Mouse (Mus musculus) thymus, postnatal 0 days (tissue): ENCODE results near the gene Iqcb1. TPM values are rescaled to one million over a fixed set of nuclear protein-coding genes. Genes with fewer than 3 reads are reported as not detected.
"Not testable (repeated sequence)": the region's sequence is repeated elsewhere in the genome, so short reads cannot be mapped to it uniquely, and the experiment has no call there.

ENCODE experiments used
- DNase-seq: peaks from one replicate; pipeline ENCODE4 v3.0.0-alpha.2; 2015; ENCODE audit warnings: low spot score
- polyA plus RNA-seq: library from polyadenylated mRNA; unstranded; fragments of >200 nt; fragmentation: Nextera tagmentation; extraction: Ambion mirVana; gene quantifications from 2 replicates; pipeline ENCODE4 v1.2.1, GENCODE M21; 2015

The Iqcb1 gene
- polyA plus RNA-seq = 20.4 and 22.8 TPM in 2 replicates

DNA sequence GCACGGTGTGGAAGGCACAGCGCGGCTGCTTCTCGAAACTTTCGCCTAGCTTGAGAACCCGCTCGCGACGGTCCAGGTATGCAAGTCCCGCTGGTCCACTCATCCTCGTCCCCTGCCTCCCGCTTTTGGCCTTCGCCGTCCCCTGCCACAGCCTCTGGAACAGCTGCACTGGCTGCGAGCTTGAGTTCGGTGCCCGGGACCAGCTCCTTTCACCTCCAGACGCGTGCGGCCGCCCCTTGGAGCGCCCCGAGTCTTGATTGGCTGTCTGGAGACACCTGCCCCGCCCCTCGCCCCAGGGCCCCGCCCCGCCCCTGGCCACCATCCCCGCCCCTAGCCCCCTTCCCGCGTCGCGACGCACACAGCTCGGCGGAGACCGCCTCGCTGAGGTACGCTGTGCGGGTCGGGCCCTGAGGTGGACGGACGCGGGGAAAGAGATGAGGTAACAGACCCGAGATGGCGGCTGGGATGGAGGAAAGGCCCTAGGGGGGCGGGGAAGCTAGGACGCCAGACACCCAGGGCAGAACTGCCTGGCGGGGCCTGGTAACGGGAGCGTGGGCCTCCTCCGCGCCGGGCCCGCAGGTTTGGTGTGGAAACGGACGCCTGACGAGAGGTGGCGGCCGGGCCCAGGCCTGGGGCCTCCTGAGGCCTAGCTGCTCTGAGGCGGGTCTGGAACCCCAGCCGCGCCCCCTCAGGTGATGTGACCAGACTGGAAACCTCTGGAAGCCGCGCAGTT is at the start of gene Iqcb1:
TSS of gene Iqcb1 (plus strand) at position 332 of the 733 bp plus-strand sequence.
- peak; percentile 89 for DNase-seq

GRCm38 (mm10) chr16:36784146-36784545 is 44.0 kb upstream of the Iqcb1 start:
- DNase-seq = no peak

- DNase-seq = no peak
These were observed 43.4 kb upstream of the Iqcb1 start, which contains the start of gene Slc15a2 for GRCm38 (mm10) chr16:36784594-36785313. Gene Slc15a2, minus strand, starts transcription at chr16:36784962.

DNA sequence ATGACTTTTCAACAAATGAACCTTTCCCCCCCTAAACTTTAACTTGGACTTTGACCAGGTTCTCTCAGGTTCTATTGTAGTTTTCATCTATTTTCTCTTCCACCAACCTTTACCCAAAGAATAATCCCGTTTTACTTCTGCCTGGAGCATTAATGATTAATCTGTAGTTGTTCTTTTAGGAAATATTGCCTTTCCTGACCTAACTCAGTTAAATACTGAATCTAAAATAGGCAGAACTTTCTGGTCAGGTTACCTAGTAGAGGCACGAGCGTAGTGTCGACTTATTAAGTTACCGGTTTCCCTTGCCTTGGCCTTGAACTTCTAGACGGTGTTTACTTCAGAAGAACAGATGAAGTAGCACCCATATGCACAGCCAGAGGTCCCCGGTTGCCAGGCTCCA is 41.7 kb upstream of the Iqcb1 start:
- DNase-seq = no peak

DNA sequence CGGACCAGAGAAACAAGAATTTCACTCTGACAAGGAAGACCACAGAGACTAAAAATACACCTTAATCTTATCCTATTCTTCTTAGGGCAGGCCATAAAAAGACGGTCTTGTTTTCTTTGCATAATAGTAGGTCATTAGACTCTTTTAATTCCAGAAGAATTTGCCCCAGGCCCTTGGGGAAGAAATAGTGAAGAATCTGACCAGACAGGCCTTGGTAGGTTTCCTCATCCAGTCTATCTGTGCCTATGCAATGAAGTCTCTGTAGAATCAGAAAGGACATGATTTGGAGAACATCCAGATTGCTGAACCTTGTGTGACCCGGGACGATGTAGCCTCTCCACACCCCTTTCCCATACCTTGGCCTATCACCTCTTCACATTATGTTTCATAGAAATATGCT is 38.0 kb upstream of the Iqcb1 start:
- no peak for DNase-seq

GRCm38 (mm10) chr16:36794976-36795375 is 33.2 kb upstream of the Iqcb1 start:
- no peak for DNase-seq

- DNase-seq = no peak
These were observed 29.9 kb upstream of the Iqcb1 start for GRCm38 (mm10) chr16:36798334-36798733.

DNA sequence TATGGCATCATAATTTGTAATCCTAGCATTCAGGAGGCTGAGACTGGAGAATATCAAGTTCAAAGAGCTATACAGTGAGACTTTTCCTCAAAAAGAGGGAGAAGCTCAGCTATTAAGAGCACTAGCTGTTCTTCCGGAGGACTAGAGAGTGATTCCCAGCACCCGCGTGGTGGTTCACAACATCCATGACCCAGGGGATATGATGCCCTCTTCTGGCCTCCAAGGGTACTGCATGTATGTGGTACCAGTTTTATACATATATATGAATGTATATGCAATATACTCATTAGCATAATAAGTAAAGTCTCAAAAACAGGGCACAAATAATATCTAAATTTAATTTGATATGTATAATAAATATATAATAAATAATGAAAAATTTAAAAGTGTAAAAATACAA is 25.8 kb upstream of the Iqcb1 start:
- DNase-seq = no peak

DNA sequence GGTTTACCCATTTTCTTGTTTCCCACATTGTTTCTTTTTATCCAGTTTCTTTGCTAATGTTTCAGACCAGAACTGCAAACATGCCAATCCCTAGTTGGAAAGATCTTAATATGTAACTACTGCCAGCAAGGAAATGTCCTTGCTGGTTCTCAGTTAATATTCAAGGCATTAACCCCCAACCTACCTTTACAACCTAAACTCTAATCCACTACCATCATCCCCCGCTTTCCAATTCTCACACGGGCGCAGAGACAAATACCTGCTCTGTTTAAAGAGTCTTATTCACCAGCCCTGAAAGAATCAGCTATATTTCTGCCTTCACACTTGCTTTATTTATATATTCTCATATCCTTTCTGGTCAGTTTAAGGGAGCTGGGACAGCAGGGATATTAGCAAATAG is 19.6 kb upstream of the Iqcb1 start:
- no peak for DNase-seq

- DNase-seq = no peak
These were observed 14.5 kb upstream of the Iqcb1 start for GRCm38 (mm10) chr16:36813680-36814079.

DNA sequence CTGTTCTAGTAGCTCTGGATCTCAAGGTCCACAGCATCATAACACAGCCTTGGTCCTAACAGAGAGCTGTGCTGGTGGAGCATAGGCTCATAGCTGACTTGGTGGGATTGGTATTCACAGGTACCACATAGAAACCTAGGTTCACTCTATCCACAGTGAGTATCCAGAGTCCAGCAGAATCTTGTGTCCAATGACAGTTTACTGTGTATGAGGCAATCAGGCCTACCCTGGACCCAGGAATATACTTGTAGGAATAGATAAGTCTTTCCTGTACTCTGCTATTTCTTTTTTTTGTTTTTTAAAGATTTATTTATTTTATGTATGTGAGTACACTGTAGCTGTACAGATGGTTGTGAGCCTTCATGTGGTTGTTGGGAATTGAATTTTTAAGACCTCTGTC is 11.3 kb upstream of the Iqcb1 start:
- no peak for DNase-seq

GRCm38 (mm10) chr16:36817321-36817926 is 10.8 kb upstream of the Iqcb1 start:
- peak; percentile 67 for DNase-seq

GRCm38 (mm10) chr16:36820016-36820415 is 8.2 kb upstream of the Iqcb1 start:
- no peak for DNase-seq

- DNase-seq = no peak
These were observed 7.4 kb upstream of the Iqcb1 start for GRCm38 (mm10) chr16:36820747-36821146.

- DNase-seq = peak; percentile 80
These were observed 6.7 kb upstream of the Iqcb1 start for GRCm38 (mm10) chr16:36821474-36821873.

DNA sequence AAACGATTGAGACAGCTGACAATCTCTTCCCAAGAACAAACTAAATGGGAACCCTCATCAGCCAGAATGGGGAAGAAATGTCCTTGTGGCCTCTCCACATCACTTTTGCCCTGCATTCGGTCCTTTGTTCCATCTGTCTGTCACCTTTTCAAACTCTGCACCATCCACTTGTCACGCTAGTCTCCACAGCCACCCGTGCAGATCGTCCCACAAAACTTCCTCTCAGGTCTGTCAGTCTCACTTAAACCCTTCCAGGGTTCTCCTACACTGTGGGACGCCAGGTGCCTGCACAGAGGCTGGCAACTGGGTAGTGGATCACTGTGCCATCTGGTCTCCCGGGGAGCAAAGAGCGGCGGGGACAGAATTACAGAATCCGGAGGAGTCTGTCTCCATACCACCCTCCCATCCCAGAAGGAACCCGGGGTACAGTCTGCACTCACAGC is 553 bp upstream of the Iqcb1 start:
- DNase-seq = no peak

DNA sequence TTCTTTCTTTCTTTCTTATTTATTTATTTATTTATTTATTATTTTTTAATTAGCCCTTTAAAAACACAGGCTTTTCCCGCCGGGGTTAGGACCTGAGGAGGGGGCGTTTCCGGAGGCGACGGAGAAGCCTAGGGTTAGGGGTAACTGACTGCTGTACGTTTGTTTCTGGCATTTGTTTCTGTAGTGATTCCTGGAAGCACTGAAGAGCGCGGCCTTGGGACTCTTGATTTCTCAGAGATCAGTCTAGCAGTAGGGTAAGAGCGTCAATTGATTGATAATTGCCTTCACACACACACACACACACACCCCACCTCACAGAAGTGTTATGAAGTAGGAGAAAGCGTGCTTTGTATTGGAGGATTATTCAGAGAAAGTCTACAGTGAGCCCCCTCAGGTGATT is 635 bp downstream of the Iqcb1 start:
- no peak for DNase-seq

DNA sequence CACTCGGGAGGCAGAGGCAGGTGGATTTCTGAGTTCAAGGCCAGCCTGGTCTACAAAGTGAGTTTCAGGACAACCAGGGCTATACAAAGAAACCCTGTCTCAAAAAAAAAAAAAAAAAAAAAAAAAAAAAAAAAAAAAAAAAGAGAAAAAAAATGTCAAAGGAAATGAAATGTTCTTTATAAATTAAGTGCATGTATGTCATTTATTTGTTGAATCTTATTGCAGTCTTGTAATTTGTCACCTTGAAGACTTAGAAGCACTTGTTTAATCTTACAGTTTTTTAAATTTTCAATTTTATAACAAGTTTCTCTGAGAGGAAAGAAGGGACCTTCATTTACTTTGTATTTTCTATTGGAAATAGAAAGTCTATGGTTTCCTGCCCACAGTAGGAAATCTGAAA is 18.7 kb downstream of the Iqcb1 start:
- not testable (repeated sequence) for DNase-seq

- DNase-seq = no peak
These were observed 23.0 kb downstream of the Iqcb1 start for GRCm38 (mm10) chr16:36851202-36851601.

DNA sequence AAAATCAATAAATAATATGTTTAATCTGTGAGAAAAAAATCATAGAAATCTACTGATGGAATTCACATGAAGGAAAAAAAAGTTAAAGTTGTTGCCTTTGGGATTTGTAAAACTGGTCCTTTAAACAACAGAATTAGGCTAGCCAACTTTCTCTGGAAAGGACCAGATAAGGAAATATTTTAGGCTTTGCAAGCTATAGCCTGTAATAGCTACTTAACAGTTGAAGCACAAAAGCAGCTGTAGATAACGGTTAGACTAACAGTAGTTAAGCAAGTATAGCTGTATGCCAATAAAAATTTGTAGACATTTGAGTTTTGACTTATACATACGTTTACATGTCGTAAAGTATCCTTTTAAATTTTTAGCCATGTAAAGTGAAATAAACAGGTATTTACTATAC is 35.4 kb downstream of the Iqcb1 start:
- no peak for DNase-seq

DNA sequence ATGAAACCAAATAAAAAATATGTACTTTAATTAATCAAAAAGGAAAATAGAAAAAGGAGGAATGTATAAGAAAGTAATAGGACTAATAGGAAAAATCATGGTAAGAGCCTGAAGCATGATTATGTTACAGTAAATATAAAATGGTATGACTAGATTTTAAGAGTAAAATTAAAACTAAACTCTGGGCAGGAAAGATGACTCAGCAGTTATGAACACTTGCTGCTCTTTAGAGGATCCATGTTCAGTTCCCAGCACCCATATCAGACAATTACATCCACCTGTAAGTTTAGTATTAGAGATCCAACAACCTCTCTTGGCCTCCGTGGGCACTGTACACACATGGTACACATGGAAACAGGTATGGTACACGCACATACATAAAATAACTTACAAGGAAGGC is 41.3 kb downstream of the Iqcb1 start:
- no peak for DNase-seq

- DNase-seq = peak; percentile 99
These were observed 46.5 kb downstream of the Iqcb1 start, which contains the start of the genes Eaf2 and Golgb1 for GRCm38 (mm10) chr16:36874583-36875275. Gene Eaf2, minus strand, starts transcription at chr16:36875003. Gene Golgb1, plus strand, starts transcription at chr16:36875140.
